ENCODE assay signal across 13 mouse cellular contexts in genomic region chr2:36172136-36172535, GRCm38 (mm10). TPM values are rescaled to one million over a fixed set of nuclear protein-coding genes. Genes with fewer than 3 reads are reported as not detected.
DNase-seq lines count a peak whose midpoint lies in the region; ATAC-seq and TF ChIP-seq lines count a peak whose summit lies in the region.
"Had no signal": no experiment of that assay in that cellular context is flagged by ENCODE, and none has a peak within 500 bp of the region (broad histone marks: within the 10 kb centered on the region; RNA-seq: fewer than 3 reads in every experiment).

No protein-coding gene starts in this region.

- TF ChIP-seq CTCF in heart, adult 2 months (IDR thresholded peaks at IDR 0.05): no peak

- no peak for DNase-seq in forebrain, embryonic 11.5 days (ENCODE audit: low spot score)
- DNase-seq in forebrain, embryonic 10.5 days (ENCODE audit: extremely low spot score, low spot score): no peak
- no peak for DNase-seq in liver, embryonic 13.5 days
- no peak for DNase-seq in liver
- DNase-seq in lung, postnatal 36 days: peak; percentile 62
- DNase-seq in heart, adult 2 months: no peak
- no peak for DNase-seq in layer of hippocampus, adult 9-11 months
- DNase-seq: cerebellum, adult 2 months; heart, postnatal 14 days; right cerebral cortex, adult 18-20 months had no signal

- H3K9me3 ChIP-seq in forebrain, embryonic 11.5 days (ENCODE audit: control insufficient read depth, low read length): no peaks in the 10 kb centered on the region
- no peaks in the 10 kb centered on the region for H3K9me3 ChIP-seq in forebrain, embryonic 10.5 days
- H3K9me3 ChIP-seq in liver, embryonic 13.5 days (replicated peaks): no peaks in the 10 kb centered on the region
- H3K9me3 ChIP-seq in embryonic facial prominence, embryonic 15.5 days (replicated peaks): no peaks in the 10 kb centered on the region

- TF ChIP-seq POLR2A in heart, adult 2 months (IDR thresholded peaks at IDR 0.05; ENCODE audit: insufficient read depth, low read depth, low read length): no peak

- 0 out of 2 replicates have a peak, but pooled peaks have one; percentile 33 for ATAC-seq in forebrain, embryonic 11.5 days (replicated peaks; ENCODE audit: low FRiP score)
- ATAC-seq in liver, embryonic 13.5 days (ENCODE audit: low read depth): no peak
- peak; percentile 78 for ATAC-seq in embryonic facial prominence, embryonic 15.5 days (ENCODE audit: insufficient number of reproducible peaks, low FRiP score, low TSS enrichment, low read depth)

- no peaks in the 10 kb centered on the region for H3K27me3 ChIP-seq in forebrain, embryonic 11.5 days (ENCODE audit: control insufficient read depth, insufficient read depth, low read length)
- H3K27me3 ChIP-seq in forebrain, embryonic 10.5 days (ENCODE audit: poor library complexity, severe bottlenecking): no peaks in the 10 kb centered on the region
- no peaks in the 10 kb centered on the region for H3K27me3 ChIP-seq in liver, embryonic 13.5 days
- no peaks in the 10 kb centered on the region for H3K27me3 ChIP-seq in embryonic facial prominence, embryonic 15.5 days
- no peaks in the 10 kb centered on the region for H3K27me3 ChIP-seq in heart, adult 2 months (ENCODE audit: control insufficient read depth, insufficient read depth, low read length)

- 65% methylated on average over 4 of the region's 4 CpGs for WGBS in forebrain, embryonic 11.5 days
- WGBS in forebrain, embryonic 10.5 days: 86% methylated on average over 4 of the region's 4 CpGs
- 77% methylated on average over 4 of the region's 4 CpGs for WGBS in liver, embryonic 13.5 days (ENCODE audit: insufficient replicate concordance)
- WGBS in embryonic facial prominence, embryonic 15.5 days: 31% methylated on average over 4 of the region's 4 CpGs
- WGBS in heart, adult 2 months: 71% methylated on average over 4 of the region's 4 CpGs

- intact Hi-C loops in heart, adult 2 months (cut with DNase I): loop anchor here (5.0 kb wide), 1 partner anchor 35 kb away; no protein-coding TSS in a partner anchor

- no peak overlapping the region for H3K9ac ChIP-seq in forebrain, embryonic 11.5 days (ENCODE audit: low read length)
- no peak overlapping the region for H3K9ac ChIP-seq in liver, embryonic 13.5 days
- no peak overlapping the region for H3K9ac ChIP-seq in embryonic facial prominence, embryonic 15.5 days
- H3K9ac ChIP-seq in heart, adult 2 months (ENCODE audit: low read depth, low read length): no peak overlapping the region

- TF ChIP-seq EP300 in heart, adult 2 months (IDR thresholded peaks at IDR 0.05; ENCODE audit: insufficient read depth, low read depth, low read length): no peak

- no peak overlapping the region for H3K4me2 ChIP-seq in forebrain, embryonic 11.5 days (ENCODE audit: low read depth, low read length, severe bottlenecking)
- no peak overlapping the region for H3K4me2 ChIP-seq in liver, embryonic 13.5 days
- H3K4me2 ChIP-seq in embryonic facial prominence, embryonic 15.5 days (replicated peaks): no peak overlapping the region
- H3K4me2 ChIP-seq: liver, embryonic 11.5 days; midbrain, embryonic 11.5 days had no signal

- no peak overlapping the region for H3K27ac ChIP-seq in forebrain, embryonic 11.5 days (ENCODE audit: low read depth, low read length)
- no peak overlapping the region for H3K27ac ChIP-seq in forebrain, embryonic 10.5 days
- H3K27ac ChIP-seq in liver, embryonic 13.5 days: peak overlapping the region; percentile 3; the same call in 1 of the 2 replicates
- H3K27ac ChIP-seq in embryonic facial prominence, embryonic 15.5 days (replicated peaks): peak overlapping the region; percentile 41; the same call in 1 of the 2 replicates
- H3K27ac ChIP-seq in heart, adult 2 months: no peak overlapping the region

- no peak overlapping the region for H3K4me3 ChIP-seq in forebrain, embryonic 11.5 days (ENCODE audit: low read depth, low read length)
- no peak overlapping the region for H3K4me3 ChIP-seq in forebrain, embryonic 10.5 days
- no peak overlapping the region for H3K4me3 ChIP-seq in liver, embryonic 13.5 days (replicated peaks)
- H3K4me3 ChIP-seq in embryonic facial prominence, embryonic 15.5 days (replicated peaks): no peak overlapping the region
- no peak overlapping the region for H3K4me3 ChIP-seq in heart, adult 2 months

- H3K36me3 ChIP-seq in forebrain, embryonic 11.5 days (ENCODE audit: control insufficient read depth, insufficient read depth, low read length): no peaks in the 10 kb centered on the region
- peaks cover under 1% of the 10 kb centered on the region for H3K36me3 ChIP-seq in forebrain, embryonic 10.5 days (replicated peaks)
- peaks cover 13% of the 10 kb centered on the region for H3K36me3 ChIP-seq in liver, embryonic 13.5 days
- peaks cover 4% of the 10 kb centered on the region; the same call in 1 of the 2 replicates for H3K36me3 ChIP-seq in embryonic facial prominence, embryonic 15.5 days
- peaks cover 10% of the 10 kb centered on the region for H3K36me3 ChIP-seq in heart, adult 2 months (ENCODE audit: control insufficient read depth, insufficient read depth, low read length)

- no peaks in the 10 kb centered on the region for H3K4me1 ChIP-seq in forebrain, embryonic 11.5 days (replicated peaks; ENCODE audit: control insufficient read depth, insufficient read depth, low read length)
- H3K4me1 ChIP-seq in forebrain, embryonic 10.5 days: no peaks in the 10 kb centered on the region; the same call in 1 of the 2 replicates
- H3K4me1 ChIP-seq in liver, embryonic 13.5 days (replicated peaks): peaks cover 5% of the 10 kb centered on the region
- H3K4me1 ChIP-seq in embryonic facial prominence, embryonic 15.5 days: peaks cover 23% of the 10 kb centered on the region; the same call in 1 of the 2 replicates
- H3K4me1 ChIP-seq in heart, adult 2 months (ENCODE audit: control insufficient read depth, insufficient read depth, low read length): peaks cover 4% of the 10 kb centered on the region

- H3K79me2 ChIP-seq in heart, adult 2 months (replicated peaks; ENCODE audit: control insufficient read depth, insufficient read depth, low read length): no peaks in the 10 kb centered on the region

RNA-seq across cellular contexts. Expression of gene Rbm18, which starts 35.6 kb away (rescaled TPM):
- polyA plus RNA-seq in forebrain, embryonic 11.5 days (2014; fragmentation: Nextera tagmentation; extraction: Ambion mirVana): 98.2 and 100 TPM in 2 replicates
- 71.8 and 72.1 TPM in 2 replicates for polyA plus RNA-seq in forebrain, embryonic 10.5 days (2016; fragmentation: Nextera tagmentation; extraction: Ambion mirVana)
- polyA plus RNA-seq in liver, embryonic 13.5 days (2015; fragmentation: Nextera tagmentation; extraction: Ambion mirVana): 23.6 and 27.2 TPM in 2 replicates
- 73.3 and 78.7 TPM in 2 replicates for polyA plus RNA-seq in embryonic facial prominence, embryonic 15.5 days (2015; fragmentation: Nextera tagmentation; extraction: Ambion mirVana)
- total RNA-seq in heart, adult 2 months (2021): 10 to 100 TPM; 31.7 to 33.9 TPM
- polyA plus RNA-seq in heart, adult 2 months (2012; rRNA removed): 15.4 and 33.0 TPM in 2 replicates

RNA-seq across cellular contexts. Expression of gene Mrrf, which starts 35.9 kb away (rescaled TPM):
- polyA plus RNA-seq in forebrain, embryonic 11.5 days (2014; fragmentation: Nextera tagmentation; extraction: Ambion mirVana): 23.2 and 28.2 TPM in 2 replicates
- 24.2 and 28.7 TPM in 2 replicates for polyA plus RNA-seq in forebrain, embryonic 10.5 days (2016; fragmentation: Nextera tagmentation; extraction: Ambion mirVana)
- 21.5 and 22.8 TPM in 2 replicates for polyA plus RNA-seq in liver, embryonic 13.5 days (2015; fragmentation: Nextera tagmentation; extraction: Ambion mirVana)
- polyA plus RNA-seq in embryonic facial prominence, embryonic 15.5 days (2015; fragmentation: Nextera tagmentation; extraction: Ambion mirVana): 21.5 and 29.7 TPM in 2 replicates
- total RNA-seq in heart, adult 2 months (2021): 10 to 100 TPM; 36.2 to 46.8 TPM
- 70.1 and 71.7 TPM in 2 replicates for polyA plus RNA-seq in heart, adult 2 months (2012; rRNA removed)

RNA-seq across cellular contexts. Expression of gene Ptgs1, which starts 58.1 kb away (rescaled TPM):
- 2.8 and 2.9 TPM in 2 replicates for polyA plus RNA-seq in forebrain, embryonic 11.5 days (2014; fragmentation: Nextera tagmentation; extraction: Ambion mirVana)
- polyA plus RNA-seq in forebrain, embryonic 10.5 days (2016; fragmentation: Nextera tagmentation; extraction: Ambion mirVana): 2.2 and 3.6 TPM in 2 replicates
- polyA plus RNA-seq in liver, embryonic 13.5 days (2015; fragmentation: Nextera tagmentation; extraction: Ambion mirVana): 18.6 and 20.5 TPM in 2 replicates
- 14.9 and 15.4 TPM in 2 replicates for polyA plus RNA-seq in embryonic facial prominence, embryonic 15.5 days (2015; fragmentation: Nextera tagmentation; extraction: Ambion mirVana)
- total RNA-seq in heart, adult 2 months (2021): 10 to 100 TPM; 14.4 to 15.8 TPM
- polyA plus RNA-seq in heart, adult 2 months (2012; rRNA removed): 20.0 and 22.3 TPM in 2 replicates

Comparison
In these comparisons a context has a peak if more than half of its experiments do, and no peak if none do; other contexts are left out.
1. H3K27ac ChIP-seq: peak in liver, embryonic 13.5 days (single experiment) and embryonic facial prominence, embryonic 15.5 days (single experiment); none in forebrain, embryonic 11.5 days (single experiment), forebrain, embryonic 10.5 days (single experiment) and heart, adult 2 months (single experiment).